Mouse (Mus musculus) liver, postnatal 0 days (tissue): ENCODE measurements around the gene Grid1. TPM values are rescaled to one million over a fixed set of nuclear protein-coding genes. Genes with fewer than 3 reads are reported as not detected.

Source experiments
- ATAC-seq: fragments of 200-750 bp; cut with Nextera tagmentation; 2 replicates; pipeline ENCODE4 v1.8.0; 2017; ENCODE audit warnings: mild to moderate bottlenecking, moderate library complexity
- DNase-seq: peaks from one replicate; pipeline ENCODE4 v3.0.0-alpha.2; 2016
- H3K27ac ChIP-seq: fragments of 300-500 bp; sonication (generic); 2 replicates; pipeline ENCODE4 v1.5.1; 2014; ENCODE audit warnings: antibody characterized with exemption, moderate library complexity, mild to moderate bottlenecking, low read depth
- H3K27me3 ChIP-seq: fragments of 300-500 bp; sonication (generic); 2 replicates; pipeline ENCODE4 v1.6.1; 2014; ENCODE audit warnings: low read length, control low read depth, mixed read lengths; ENCODE audit not compliant: insufficient read depth
- H3K36me3 ChIP-seq: fragments of 300-500 bp; sonication (generic); replicated peaks from 2 replicates; pipeline ENCODE4 v1.6.1; 2014; ENCODE audit warnings: mild to moderate bottlenecking, control low read depth, low read length, moderate library complexity, mixed read lengths; ENCODE audit not compliant: insufficient read depth
- H3K4me1 ChIP-seq: fragments of 300-500 bp; sonication (generic); 2 replicates; pipeline ENCODE4 v1.6.1; 2014; ENCODE audit warnings: antibody characterized with exemption, mild to moderate bottlenecking, control low read depth; ENCODE audit not compliant: insufficient read depth
- H3K4me2 ChIP-seq: fragments of 300-500 bp; sonication (generic); 2 replicates; pipeline ENCODE4 v1.6.1; 2014; ENCODE audit warnings: low read depth, mild to moderate bottlenecking, low read length, moderate library complexity, mixed read lengths
- H3K4me3 ChIP-seq: fragments of 300-500 bp; sonication (generic); 2 replicates; pipeline ENCODE4 v1.5.1; 2014; ENCODE audit warnings: low read depth, low read length
- H3K9ac ChIP-seq: fragments of 300-500 bp; sonication (generic); replicated peaks from 2 replicates; pipeline ENCODE4 v1.6.1; 2014; ENCODE audit warnings: mild to moderate bottlenecking, moderate library complexity
- H3K9me3 ChIP-seq: fragments of 300-500 bp; sonication (generic); 2 replicates; pipeline ENCODE4 v1.6.1; 2016; ENCODE audit warnings: mild to moderate bottlenecking, control low read depth, low read length, mixed read lengths
- CTCF ChIP-seq: sonication (generic); IDR thresholded peaks from 2 replicates; pipeline ENCODE4 v1.5.1; 2016; ENCODE audit warnings: antibody characterized with exemption, low read depth
- EP300 ChIP-seq: IDR thresholded peaks from 2 replicates; pipeline ENCODE4 v1.6.1; 2016; ENCODE audit warnings: antibody characterized with exemption, low read depth, mild to moderate bottlenecking
- WGBS: fragments of 180-500 bp; shearing (Covaris S2); extraction: QIAGEN DNeasy Blood & Tissue Kit; methylation state at CpG from one replicate; pipeline ENCODE4 v1.1.7; 2014; ENCODE audit not compliant: insufficient replicate concordance; 5-methylcytosine and 5-hydroxymethylcytosine counted together
- polyA plus RNA-seq: library from polyadenylated mRNA; unstranded; fragments of >200 nt; fragmentation: Nextera tagmentation; extraction: Ambion mirVana; gene quantifications from 2 replicates; pipeline ENCODE4 v1.2.1, GENCODE M21; 2015

Gene Grid1
- polyA plus RNA-seq, 1 experiment from 2014 or later = not detected

DNA sequence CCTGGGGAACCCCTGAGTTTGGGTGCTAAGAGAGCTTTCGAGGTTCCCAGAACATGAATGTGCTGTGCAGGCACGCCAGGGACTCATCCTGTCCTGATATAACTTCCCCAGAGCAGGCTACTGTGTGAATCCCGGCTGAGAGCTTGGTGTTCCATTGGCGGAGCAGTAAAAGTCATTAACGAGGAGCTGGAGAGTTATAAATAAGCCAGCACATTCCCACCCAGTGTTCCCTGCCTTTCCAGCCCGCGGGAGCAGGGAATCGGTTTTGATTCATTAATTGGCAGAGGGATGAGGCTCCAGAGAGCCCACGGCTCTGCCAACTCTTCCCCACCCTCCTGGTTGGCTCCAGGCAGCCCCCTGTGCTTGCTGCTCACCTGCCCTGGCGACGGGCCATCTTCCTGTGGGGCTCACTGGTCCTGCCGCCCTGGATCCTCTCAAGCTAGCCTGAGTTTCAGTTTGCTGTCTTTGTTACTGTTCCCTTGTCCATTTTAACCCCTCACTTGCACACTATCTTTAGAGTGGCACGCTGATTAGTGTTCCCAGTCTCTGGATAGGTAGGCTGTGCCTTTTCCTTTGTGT is 116.4 kb downstream of the Grid1 start:
- no peak overlapping the region for H3K9ac ChIP-seq
- H3K27ac ChIP-seq = no peak overlapping the region
- ATAC-seq = no peak
- TF ChIP-seq CTCF (no peak), EP300 (no peak)
- DNase-seq = no peak
- H3K4me3 ChIP-seq = no peak overlapping the region
- H3K27me3 ChIP-seq = no peaks in the 10 kb centered on the region
- H3K4me1 ChIP-seq = no peaks in the 10 kb centered on the region
- WGBS = 45% methylated on average over 13 of the region's 13 CpGs
- H3K36me3 ChIP-seq = no peaks in the 10 kb centered on the region
- no peaks in the 10 kb centered on the region for H3K9me3 ChIP-seq
- no peak overlapping the region for H3K4me2 ChIP-seq

DNA sequence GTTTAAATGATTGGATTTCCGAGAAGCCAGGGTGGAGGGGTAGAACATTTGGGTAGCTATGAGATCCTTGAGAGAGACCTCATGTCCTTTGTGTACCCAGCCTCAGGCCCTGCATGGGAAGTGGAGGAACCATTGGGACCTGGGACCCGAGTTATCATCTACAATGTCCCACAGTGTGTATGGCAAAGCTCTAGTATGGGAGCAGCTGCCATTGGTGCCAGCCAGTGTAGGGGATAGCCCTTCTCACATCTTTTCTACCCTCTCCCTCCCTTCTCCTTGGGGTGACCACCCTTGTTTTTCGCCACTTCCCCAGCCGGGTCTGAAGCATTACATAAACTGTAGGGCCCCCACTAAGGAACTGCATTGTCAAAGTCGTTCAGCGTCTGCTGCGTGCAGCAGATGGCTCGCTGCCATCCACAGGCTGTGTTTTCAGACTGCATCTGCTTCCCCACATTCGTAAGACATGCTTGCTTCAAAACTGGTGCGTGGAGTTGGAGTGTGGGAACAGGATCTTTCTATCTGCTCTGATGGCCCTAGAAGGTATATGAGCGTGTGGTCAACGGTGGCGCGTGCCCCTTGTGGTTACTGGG is 124.6 kb downstream of the Grid1 start:
- no peaks in the 10 kb centered on the region for H3K4me1 ChIP-seq
- H3K4me2 ChIP-seq = no peak overlapping the region
- no peak overlapping the region for H3K9ac ChIP-seq
- ATAC-seq (no peak), DNase-seq (no peak)
- 80% methylated on average over 14 of the region's 14 CpGs for whole genome bisulfite sequencing
- TF ChIP-seq EP300 = no peak
- TF ChIP-seq CTCF = no peak
- H3K36me3 ChIP-seq = no peaks in the 10 kb centered on the region
- no peak overlapping the region for H3K27ac ChIP-seq
- no peaks in the 10 kb centered on the region for H3K27me3 ChIP-seq
- no peak overlapping the region for H3K4me3 ChIP-seq
- no peaks in the 10 kb centered on the region for H3K9me3 ChIP-seq

DNA sequence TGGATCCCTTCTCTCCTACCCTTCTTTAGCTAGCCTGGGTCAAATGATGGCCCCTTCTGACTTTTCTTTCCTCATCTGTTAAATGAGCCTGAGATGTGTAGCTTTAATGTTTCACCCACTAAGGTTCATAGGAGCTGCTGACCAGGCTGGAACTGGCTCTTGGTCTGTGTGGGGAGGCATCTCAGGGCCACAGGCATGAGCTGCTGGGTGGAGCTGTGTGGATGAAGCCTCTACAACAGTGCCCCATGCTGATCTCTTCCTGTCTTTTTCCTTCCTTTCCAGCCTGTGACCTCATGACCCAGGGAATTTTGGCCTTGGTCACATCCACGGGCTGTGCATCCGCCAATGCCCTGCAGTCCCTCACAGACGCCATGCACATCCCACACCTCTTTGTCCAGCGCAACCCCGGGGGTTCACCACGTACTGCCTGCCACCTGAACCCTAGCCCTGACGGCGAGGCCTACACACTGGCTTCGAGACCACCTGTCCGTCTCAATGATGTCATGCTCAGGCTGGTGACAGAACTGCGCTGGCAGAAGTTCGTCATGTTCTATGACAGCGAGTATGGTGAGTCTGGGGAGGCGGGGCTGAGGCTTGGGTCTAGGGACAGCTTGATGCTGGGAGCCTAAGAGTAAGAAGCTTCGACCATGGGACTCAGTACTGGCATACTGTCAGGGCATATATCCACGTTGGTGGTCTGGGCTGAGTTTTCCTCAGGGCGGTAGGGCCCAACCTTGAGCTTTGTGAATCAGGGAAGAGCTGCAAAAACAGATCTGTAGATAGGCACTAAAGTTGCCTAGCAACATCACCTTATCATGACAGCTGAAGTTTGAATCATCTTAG is 125.8 kb downstream of the Grid1 start:
- 76% methylated on average over 17 of the region's 17 CpGs for WGBS
- Histone ChIP-seq H3K4me2 (no peak overlapping the region), H3K27me3 (no peaks in the 10 kb centered on the region), H3K27ac (no peak overlapping the region), H3K9me3 (no peaks in the 10 kb centered on the region), H3K36me3 (no peaks in the 10 kb centered on the region), H3K4me3 (no peak overlapping the region), H3K4me1 (no peaks in the 10 kb centered on the region), H3K9ac (no peak overlapping the region)
- no peak for ATAC-seq
- DNase-seq = no peak
- no peak for TF ChIP-seq CTCF
- TF ChIP-seq EP300 = no peak

DNA sequence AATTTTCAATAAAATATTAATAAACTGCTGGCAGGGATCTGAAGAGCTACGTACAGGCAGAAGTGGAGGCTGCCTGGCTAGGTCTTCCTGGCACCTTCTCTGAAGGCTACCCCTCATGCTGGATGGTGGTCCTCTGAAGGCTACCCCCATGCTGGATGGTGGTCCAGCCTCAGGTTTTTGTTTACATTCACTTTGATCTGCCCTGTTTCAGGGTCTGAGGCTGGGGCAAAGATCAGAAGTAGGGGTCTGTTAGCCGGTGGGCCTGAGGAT is 126.3 kb downstream of the Grid1 start:
- 72% methylated on average over 2 of the region's 2 CpGs for WGBS
- ATAC-seq = no peak

DNA sequence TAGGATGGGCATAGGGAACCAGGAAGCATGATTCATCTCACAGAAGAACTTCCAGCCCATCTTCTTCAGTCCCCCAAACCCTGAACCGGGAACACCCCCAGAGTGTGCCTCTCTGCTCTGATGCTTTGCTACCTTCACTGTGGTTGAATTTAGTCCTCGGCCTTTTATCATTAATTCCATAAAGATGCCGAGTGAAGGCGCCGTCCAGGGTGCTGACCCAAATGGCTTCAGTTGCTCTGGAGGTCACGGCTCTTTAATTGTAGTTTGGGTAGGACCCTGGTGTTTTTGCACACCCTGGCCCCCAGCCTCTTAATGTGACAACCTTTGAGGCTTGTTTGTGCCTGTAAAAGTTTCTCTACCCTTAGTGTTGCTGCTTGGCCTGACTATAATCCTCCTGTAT is 128.3 kb downstream of the Grid1 start:
- no peak overlapping the region for H3K9ac ChIP-seq
- no peak overlapping the region for H3K4me3 ChIP-seq
- WGBS = 79% methylated on average over 6 of the region's 6 CpGs
- DNase-seq = no peak
- H3K9me3 ChIP-seq = no peaks in the 10 kb centered on the region
- no peak overlapping the region for H3K4me2 ChIP-seq
- no peak overlapping the region for H3K27ac ChIP-seq
- TF ChIP-seq EP300 (no peak), CTCF (no peak)
- no peak for ATAC-seq
- H3K27me3 ChIP-seq = no peaks in the 10 kb centered on the region
- no peaks in the 10 kb centered on the region for H3K4me1 ChIP-seq
- no peaks in the 10 kb centered on the region for H3K36me3 ChIP-seq

More for the DNA sequence above, 126.3 kb downstream of the Grid1 start:
- Histone ChIP-seq H3K36me3 (no peaks in the 10 kb centered on the region), H3K27me3 (no peaks in the 10 kb centered on the region), H3K4me1 (no peaks in the 10 kb centered on the region), H3K27ac (no peak overlapping the region), H3K4me2 (no peak overlapping the region), H3K9me3 (no peaks in the 10 kb centered on the region), H3K4me3 (no peak overlapping the region), H3K9ac (no peak overlapping the region)
- TF ChIP-seq EP300 (no peak), CTCF (no peak)
- no peak for DNase-seq

DNA sequence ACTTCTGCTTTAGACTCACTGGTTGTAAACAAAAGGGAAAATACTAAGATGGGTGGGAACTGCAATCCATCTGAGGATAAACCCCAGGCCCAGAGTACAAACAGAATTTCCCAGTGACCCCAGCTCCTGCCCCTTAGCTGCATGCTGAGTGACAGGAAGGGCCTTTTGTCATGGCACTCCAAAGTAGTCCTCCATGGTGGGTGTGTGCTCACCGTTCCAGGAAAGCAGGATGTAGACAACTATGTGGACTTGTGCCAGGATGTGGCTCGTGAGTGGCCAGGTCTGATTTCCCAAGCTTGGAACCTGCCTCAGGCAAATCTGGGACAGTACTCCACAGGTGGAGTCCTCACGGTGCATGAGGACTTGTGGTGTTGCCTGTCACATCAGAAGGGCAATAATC is 132.4 kb downstream of the Grid1 start:
- TF ChIP-seq CTCF (no peak), EP300 (no peak)
- 48% methylated on average over 3 of the region's 3 CpGs for WGBS
- DNase-seq = no peak

More for the DNA sequence above, 132.4 kb downstream of the Grid1 start:
- Histone ChIP-seq H3K4me3 (no peak overlapping the region), H3K9me3 (no peaks in the 10 kb centered on the region), H3K9ac (no peak overlapping the region), H3K27ac (no peak overlapping the region), H3K4me2 (no peak overlapping the region), H3K36me3 (no peaks in the 10 kb centered on the region), H3K4me1 (no peaks in the 10 kb centered on the region), H3K27me3 (no peaks in the 10 kb centered on the region)
- ATAC-seq = no peak
